Mouse (Mus musculus): ENCODE measurements around the gene Ncaph. TPM values are rescaled to one million over a fixed set of nuclear protein-coding genes. Genes with fewer than 3 reads are reported as not detected.
A peak's percentile ranks its signal among the peaks of the same experiment; 100 is the strongest.
"Not testable (repeated sequence)": the region's sequence is repeated elsewhere in the genome, so short reads cannot be mapped to it uniquely, and the experiment has no call there.

Ncaph gene
- 10 to 100 TPM; 28.0 to 35.4 TPM for total RNA-seq (2021)
- long read RNA-seq, experiment 1, transcript Ncaph-201 (18 exons, 2,695 nt), result major isoform, 22 of 25 reads
- long read RNA-seq, experiment 1, partial matches to known transcripts, result 1 of 25 reads
- long read RNA-seq, experiment 1, other reads (novel, unspliced or antisense), result 2 of 25 reads
- long read RNA-seq, experiment 2, transcript Ncaph-201 (18 exons, 2,695 nt), result major isoform, 46 of 54 reads
- long read RNA-seq, experiment 2, partial matches to known transcripts, result 3 of 54 reads
- long read RNA-seq, experiment 2, other reads (novel, unspliced or antisense), result 5 of 54 reads

- DNase-seq (ENCODE audit: low spot score in 2 of 2), result peak; percentile 84 to 94
Measured at GRCm38 (mm10) chr2:127133621-127134461, at the start of gene Ncaph. Gene Ncaph, minus strand, starts transcription at chr2:127133954.

- peak; percentile 15 to 60 for DNase-seq (ENCODE audit: low spot score in 2 of 2)
Measured at GRCm38 (mm10) chr2:127182598-127183381, 49.0 kb upstream of the Ncaph start.

GRCm38 (mm10) chr2:127166261-127166660 is 32.5 kb upstream of the Ncaph start:
- DNase-seq (ENCODE audit: low spot score in 2 of 2), result not testable (repeated sequence)

- DNase-seq (ENCODE audit: low spot score in 2 of 2), result no peak
Measured at GRCm38 (mm10) chr2:127165675-127166074, 31.9 kb upstream of the Ncaph start.

GRCm38 (mm10) chr2:127145699-127146098 is 11.9 kb upstream of the Ncaph start:
- no peak for DNase-seq (ENCODE audit: low spot score in 2 of 2)

- DNase-seq (ENCODE audit: low spot score in 2 of 2), result peak; percentile 43 to 53
Measured at GRCm38 (mm10) chr2:127143158-127144063, 9.7 kb upstream of the Ncaph start, which contains the start of gene Itpripl1. Gene Itpripl1, minus strand, starts transcription at chr2:127143442.

GRCm38 (mm10) chr2:127142577-127143157 is 8.9 kb upstream of the Ncaph start:
- DNase-seq (ENCODE audit: low spot score in 2 of 2), result no peak

- DNase-seq (ENCODE audit: low spot score in 2 of 2), result no peak
Measured at GRCm38 (mm10) chr2:127142031-127142430, 8.3 kb upstream of the Ncaph start.

GRCm38 (mm10) chr2:127140011-127140410 is 6.3 kb upstream of the Ncaph start:
- DNase-seq (ENCODE audit: low spot score in 2 of 2), result no peak

- no peak for DNase-seq (ENCODE audit: low spot score in 2 of 2)
Measured at GRCm38 (mm10) chr2:127139605-127140004, 5.9 kb upstream of the Ncaph start.

- DNase-seq (ENCODE audit: low spot score in 2 of 2), result no peak
Measured at GRCm38 (mm10) chr2:127139094-127139493, 5.3 kb upstream of the Ncaph start.

GRCm38 (mm10) chr2:127138449-127138848 is 4.7 kb upstream of the Ncaph start:
- DNase-seq (ENCODE audit: low spot score in 2 of 2), result no peak

GRCm38 (mm10) chr2:127137838-127138420 is 4.2 kb upstream of the Ncaph start:
- no peak for DNase-seq (ENCODE audit: low spot score in 2 of 2)

GRCm38 (mm10) chr2:127136979-127137378 is 3.2 kb upstream of the Ncaph start:
- DNase-seq (ENCODE audit: low spot score in 2 of 2), result no peak

- DNase-seq (ENCODE audit: low spot score in 2 of 2), result not testable (repeated sequence)
Measured at GRCm38 (mm10) chr2:127135255-127135654, 1.5 kb upstream of the Ncaph start.

- DNase-seq (ENCODE audit: low spot score in 2 of 2), result no peak
Measured at GRCm38 (mm10) chr2:127131353-127131752, 2.4 kb downstream of the Ncaph start.

- DNase-seq (ENCODE audit: low spot score in 2 of 2), result no peak
Measured at GRCm38 (mm10) chr2:127128926-127129325, 4.8 kb downstream of the Ncaph start.

- no peak for DNase-seq (ENCODE audit: low spot score in 2 of 2)
Measured at GRCm38 (mm10) chr2:127121591-127122235, 12.0 kb downstream of the Ncaph start.

- no peak for DNase-seq (ENCODE audit: low spot score in 2 of 2)
Measured at GRCm38 (mm10) chr2:127108986-127109385, 24.8 kb downstream of the Ncaph start.
